Mouse (Mus musculus) cerebellum, adult 9-11 months (tissue): ENCODE measurements at regions not wholly inside any gene's neighbourhood (a gene's known extent, or its start where the extent isn't known, plus 50 kb on each side); places are given as distances from the start of the nearest gene placed in this dataset.
A peak's percentile ranks its signal among the peaks of the same experiment; 100 is the strongest.

Experiments
- DNase-seq: peaks from one replicate; pipeline ENCODE4 v3.0.0; 2022

DNA sequence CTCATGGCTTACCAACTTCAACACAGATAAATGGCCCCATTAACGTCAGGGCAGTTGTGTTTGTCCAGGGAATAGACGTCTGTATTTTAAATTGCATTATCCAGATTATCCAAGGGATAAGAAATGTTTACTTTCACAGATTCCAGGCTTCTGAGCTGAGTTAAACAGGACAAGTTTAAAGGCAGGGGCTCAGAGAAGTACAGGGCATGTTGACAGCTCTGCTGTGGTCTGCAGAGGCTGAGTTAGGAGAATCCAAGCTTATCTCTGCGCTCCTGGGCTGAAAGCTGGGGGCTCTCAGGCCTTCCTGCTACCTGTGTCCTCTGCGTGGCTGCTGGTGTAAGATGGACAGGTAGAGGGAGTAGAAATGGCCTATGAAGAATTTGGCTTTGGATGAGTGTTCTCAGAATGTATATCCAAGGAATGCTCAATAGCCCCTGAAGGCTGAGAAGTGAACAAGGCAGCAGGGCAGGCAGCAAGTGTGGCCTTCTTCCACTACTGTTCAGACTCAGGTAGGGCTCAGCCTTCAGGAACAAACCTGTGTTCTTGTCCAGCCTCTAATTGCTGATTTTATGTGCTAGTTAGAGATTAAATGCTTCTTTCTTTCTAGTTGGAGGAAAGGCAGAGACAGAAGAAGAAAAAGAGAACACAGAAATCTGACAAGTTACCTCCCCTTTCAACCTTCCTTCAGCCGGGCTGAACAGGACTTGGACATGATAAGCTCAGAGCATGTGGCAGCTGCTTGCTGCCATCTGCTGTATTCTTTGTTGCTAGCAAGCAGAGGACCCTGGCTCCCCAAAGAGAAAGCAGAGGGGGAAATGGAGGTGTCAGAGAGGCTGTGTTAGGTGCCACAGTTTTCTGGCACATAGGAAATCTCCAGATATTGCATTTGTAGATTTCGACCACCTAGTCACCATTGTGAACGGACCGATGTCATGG is 77.9 kb upstream of the Grem2 start:
- peak; percentile 7 for DNase-seq

DNA sequence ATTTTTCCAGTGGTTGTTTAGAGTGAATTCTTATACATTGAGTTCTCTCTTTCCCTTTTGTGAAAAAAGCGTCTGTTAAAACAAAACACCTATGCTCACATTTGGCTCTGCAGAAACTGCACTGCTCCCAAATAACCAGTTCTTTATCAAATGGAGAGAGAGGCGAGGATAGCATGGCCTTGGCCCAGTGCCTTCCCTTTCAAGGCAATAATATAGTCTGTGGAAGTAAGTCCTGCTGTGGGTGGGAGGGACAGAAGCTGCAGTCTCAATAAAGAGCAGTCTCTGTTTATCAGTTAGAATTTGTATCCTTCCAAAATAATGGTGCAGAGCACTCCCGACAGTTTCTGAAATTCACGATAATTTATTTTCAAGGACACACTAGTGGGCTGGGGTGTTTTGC is 70.9 kb upstream of the Grem2 start:
- DNase-seq = no peak

DNA sequence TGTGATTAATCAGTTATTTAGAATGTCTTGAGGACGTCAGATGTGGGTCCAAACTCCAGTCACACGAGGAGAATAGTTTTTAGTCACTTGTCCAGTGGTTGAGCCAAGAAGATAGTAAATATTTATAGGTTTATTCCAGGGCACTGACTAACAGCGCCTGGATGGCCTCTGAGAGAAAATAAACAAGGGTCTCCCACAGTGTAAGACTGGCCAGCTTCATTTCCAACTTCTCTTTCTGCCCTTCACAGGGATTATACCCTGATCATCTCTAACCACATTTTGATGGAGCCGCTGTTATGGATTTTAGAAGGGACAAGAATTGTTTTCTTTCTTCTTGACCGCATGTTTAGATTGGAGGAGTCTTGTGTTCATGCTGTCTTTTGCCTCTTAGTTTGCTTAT is 67.0 kb upstream of the Grem2 start:
- DNase-seq = no peak

DNA sequence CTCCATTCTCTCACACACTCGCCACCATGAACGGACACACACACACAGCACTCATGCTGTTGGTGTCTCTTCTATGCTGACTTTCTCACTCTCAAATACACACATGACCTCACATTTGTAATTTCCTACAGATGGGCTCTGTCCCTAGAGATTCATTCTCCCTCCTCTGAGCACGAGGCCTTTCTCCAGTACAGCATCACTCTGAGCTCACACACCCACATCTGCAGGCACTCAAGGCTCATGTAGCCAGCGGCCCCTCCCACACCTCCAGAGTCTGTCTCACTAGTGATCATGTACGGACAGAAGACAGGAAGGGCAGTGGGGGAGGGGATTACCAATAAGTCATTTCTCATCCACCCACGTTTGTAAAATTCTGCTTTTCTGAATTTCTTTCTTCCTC is 50.3 kb upstream of the Grem2 start:
- no peak for DNase-seq
